Mouse (Mus musculus): ENCODE measurements around the gene Patl2. TPM values are rescaled to one million over a fixed set of nuclear protein-coding genes. Genes with fewer than 3 reads are reported as not detected.
A peak's percentile ranks its signal among the peaks of the same experiment; 100 is the strongest.
"Not testable (repeated sequence)": the region's sequence is repeated elsewhere in the genome, so short reads cannot be mapped to it uniquely, and the experiment has no call there.

Gene Patl2
- polyA plus RNA-seq, 1 experiment from 2014 or later: not detected

GRCm38 (mm10) chr2:122222272-122222671, 36.3 kb upstream of the Patl2 start:
- H3K4me3 ChIP-seq (ENCODE audit: low read depth, low read length): no peak overlapping the region
- WGBS: 95% methylated on average over 5 of the region's 5 CpGs
- no peaks in the 10 kb centered on the region for H3K9me3 ChIP-seq (ENCODE audit: control insufficient read depth, low read length)
- H3K36me3 ChIP-seq (ENCODE audit: control insufficient read depth, insufficient read depth, low read length): no peaks in the 10 kb centered on the region
- no peaks in the 10 kb centered on the region for H3K4me1 ChIP-seq (ENCODE audit: control insufficient read depth, insufficient read depth, low read length)
- H3K9ac ChIP-seq (ENCODE audit: low read length): no peak overlapping the region
- H3K27me3 ChIP-seq (ENCODE audit: control insufficient read depth, insufficient read depth, low read length): no peaks in the 10 kb centered on the region
- DNase-seq (ENCODE audit: low spot score, missing footprints): no peak
- H3K4me2 ChIP-seq: no peak overlapping the region
- H3K27ac ChIP-seq (ENCODE audit: low read depth, low read length): no peak overlapping the region
- ATAC-seq (ENCODE audit: low FRiP score): no peak

- Histone ChIP-seq H3K9ac (ENCODE audit: low read length) (no peak overlapping the region), H3K4me2 (no peak overlapping the region), H3K27ac (ENCODE audit: low read depth, low read length) (no peak overlapping the region), H3K27me3 (ENCODE audit: control insufficient read depth, insufficient read depth, low read length) (no peaks in the 10 kb centered on the region), H3K36me3 (ENCODE audit: control insufficient read depth, insufficient read depth, low read length) (no peaks in the 10 kb centered on the region), H3K4me3 (ENCODE audit: low read depth, low read length) (no peak overlapping the region), H3K9me3 (ENCODE audit: control insufficient read depth, low read length) (no peaks in the 10 kb centered on the region), H3K4me1 (ENCODE audit: control insufficient read depth, insufficient read depth, low read length) (no peaks in the 10 kb centered on the region)
- ATAC-seq (ENCODE audit: low FRiP score) (no peak), DNase-seq (ENCODE audit: low spot score, missing footprints) (no peak)
- WGBS: 77% methylated on average over 5 of the region's 5 CpGs
Observed at GRCm38 (mm10) chr2:122221798-122222197, 35.8 kb upstream of the Patl2 start.

GRCm38 (mm10) chr2:122221378-122221777, 35.4 kb upstream of the Patl2 start:
- Histone ChIP-seq H3K9me3 (ENCODE audit: control insufficient read depth, low read length) (no peaks in the 10 kb centered on the region), H3K27me3 (ENCODE audit: control insufficient read depth, insufficient read depth, low read length) (no peaks in the 10 kb centered on the region), H3K4me3 (ENCODE audit: low read depth, low read length) (no peak overlapping the region), H3K9ac (ENCODE audit: low read length) (no peak overlapping the region), H3K36me3 (ENCODE audit: control insufficient read depth, insufficient read depth, low read length) (no peaks in the 10 kb centered on the region), H3K27ac (ENCODE audit: low read depth, low read length) (no peak overlapping the region), H3K4me1 (ENCODE audit: control insufficient read depth, insufficient read depth, low read length) (no peaks in the 10 kb centered on the region), H3K4me2 (no peak overlapping the region)
- ATAC-seq (ENCODE audit: low FRiP score) (no peak), DNase-seq (ENCODE audit: low spot score, missing footprints) (no peak)
- WGBS: 81% methylated on average over 4 of the region's 4 CpGs

GRCm38 (mm10) chr2:122218234-122218633, 32.2 kb upstream of the Patl2 start:
- no peak overlapping the region for H3K9ac ChIP-seq (ENCODE audit: low read length)
- H3K27ac ChIP-seq (ENCODE audit: low read depth, low read length): no peak overlapping the region
- no peak overlapping the region for H3K4me2 ChIP-seq
- DNase-seq (ENCODE audit: low spot score, missing footprints) (no peak), ATAC-seq (ENCODE audit: low FRiP score) (no peak)
- no peaks in the 10 kb centered on the region for H3K9me3 ChIP-seq (ENCODE audit: control insufficient read depth, low read length)
- no peaks in the 10 kb centered on the region for H3K4me1 ChIP-seq (ENCODE audit: control insufficient read depth, insufficient read depth, low read length)
- H3K4me3 ChIP-seq (ENCODE audit: low read depth, low read length): no peak overlapping the region
- H3K36me3 ChIP-seq (ENCODE audit: control insufficient read depth, insufficient read depth, low read length): no peaks in the 10 kb centered on the region
- 85% methylated on average over 2 of the region's 2 CpGs for WGBS
- no peaks in the 10 kb centered on the region for H3K27me3 ChIP-seq (ENCODE audit: control insufficient read depth, insufficient read depth, low read length)

- not testable (repeated sequence) for H3K4me1 ChIP-seq (ENCODE audit: control insufficient read depth, insufficient read depth, low read length); H3K9ac ChIP-seq (ENCODE audit: low read length); DNase-seq (ENCODE audit: low spot score, missing footprints); H3K4me2 ChIP-seq; H3K36me3 ChIP-seq (ENCODE audit: control insufficient read depth, insufficient read depth, low read length); H3K4me3 ChIP-seq (ENCODE audit: low read depth, low read length); ATAC-seq (ENCODE audit: low FRiP score); H3K9me3 ChIP-seq (ENCODE audit: control insufficient read depth, low read length); H3K27me3 ChIP-seq (ENCODE audit: control insufficient read depth, insufficient read depth, low read length); H3K27ac ChIP-seq (ENCODE audit: low read depth, low read length)
- 95% methylated on average over 4 of the region's 4 CpGs for WGBS
Observed at GRCm38 (mm10) chr2:122217075-122217474, 31.1 kb upstream of the Patl2 start.

- WGBS: 47% methylated on average over 3 of the region's 3 CpGs
- H3K27ac ChIP-seq (ENCODE audit: low read depth, low read length): no peak overlapping the region
- no peaks in the 10 kb centered on the region for H3K4me1 ChIP-seq (ENCODE audit: control insufficient read depth, insufficient read depth, low read length)
- H3K9ac ChIP-seq (ENCODE audit: low read length): no peak overlapping the region
- ATAC-seq (ENCODE audit: low FRiP score) (peak; percentile 72), DNase-seq (ENCODE audit: low spot score, missing footprints) (no peak)
- H3K4me3 ChIP-seq (ENCODE audit: low read depth, low read length): no peak overlapping the region
- no peak overlapping the region for H3K4me2 ChIP-seq
- no peaks in the 10 kb centered on the region for H3K27me3 ChIP-seq (ENCODE audit: control insufficient read depth, insufficient read depth, low read length)
- H3K9me3 ChIP-seq (ENCODE audit: control insufficient read depth, low read length): no peaks in the 10 kb centered on the region
- H3K36me3 ChIP-seq (ENCODE audit: control insufficient read depth, insufficient read depth, low read length): no peaks in the 10 kb centered on the region
Observed at GRCm38 (mm10) chr2:122210534-122211228, 24.7 kb upstream of the Patl2 start.

- Histone ChIP-seq H3K27ac (ENCODE audit: low read depth, low read length) (no peak overlapping the region), H3K4me3 (ENCODE audit: low read depth, low read length) (no peak overlapping the region), H3K9me3 (ENCODE audit: control insufficient read depth, low read length) (no peaks in the 10 kb centered on the region), H3K27me3 (ENCODE audit: control insufficient read depth, insufficient read depth, low read length) (no peaks in the 10 kb centered on the region), H3K4me2 (no peak overlapping the region), H3K4me1 (ENCODE audit: control insufficient read depth, insufficient read depth, low read length) (no peaks in the 10 kb centered on the region), H3K36me3 (ENCODE audit: control insufficient read depth, insufficient read depth, low read length) (no peaks in the 10 kb centered on the region), H3K9ac (ENCODE audit: low read length) (no peak overlapping the region)
- DNase-seq (ENCODE audit: low spot score, missing footprints) (no peak), ATAC-seq (ENCODE audit: low FRiP score) (no peak)
- 80% methylated on average over 2 of the region's 2 CpGs for WGBS
Observed at GRCm38 (mm10) chr2:122206440-122207107, 20.6 kb upstream of the Patl2 start.

- no peaks in the 10 kb centered on the region for H3K27me3 ChIP-seq (ENCODE audit: control insufficient read depth, insufficient read depth, low read length)
- WGBS: 83% methylated on average over 1 of the region's 1 CpGs
- no peak overlapping the region for H3K27ac ChIP-seq (ENCODE audit: low read depth, low read length)
Observed at GRCm38 (mm10) chr2:122201501-122201900, 15.5 kb upstream of the Patl2 start.

GRCm38 (mm10) chr2:122194509-122194929, 8.5 kb upstream of the Patl2 start:
- peak; percentile 84 for DNase-seq (ENCODE audit: low spot score, missing footprints)
- 71% methylated on average over 1 of the region's 1 CpGs for WGBS
- no peak for ATAC-seq (ENCODE audit: low FRiP score)

More at GRCm38 (mm10) chr2:122201501-122201900, 15.5 kb upstream of the Patl2 start:
- no peak overlapping the region for H3K4me3 ChIP-seq (ENCODE audit: low read depth, low read length)
- no peaks in the 10 kb centered on the region for H3K4me1 ChIP-seq (ENCODE audit: control insufficient read depth, insufficient read depth, low read length)
- no peak for DNase-seq (ENCODE audit: low spot score, missing footprints)
- H3K9me3 ChIP-seq (ENCODE audit: control insufficient read depth, low read length): no peaks in the 10 kb centered on the region
- no peaks in the 10 kb centered on the region for H3K36me3 ChIP-seq (ENCODE audit: control insufficient read depth, insufficient read depth, low read length)
- ATAC-seq (ENCODE audit: low FRiP score): no peak
- H3K4me2 ChIP-seq: no peak overlapping the region
- no peak overlapping the region for H3K9ac ChIP-seq (ENCODE audit: low read length)

More at GRCm38 (mm10) chr2:122194509-122194929, 8.5 kb upstream of the Patl2 start:
- Histone ChIP-seq H3K27ac (ENCODE audit: low read depth, low read length) (no peak overlapping the region), H3K4me2 (no peak overlapping the region), H3K27me3 (ENCODE audit: control insufficient read depth, insufficient read depth, low read length) (no peaks in the 10 kb centered on the region), H3K9me3 (ENCODE audit: control insufficient read depth, low read length) (no peaks in the 10 kb centered on the region), H3K36me3 (ENCODE audit: control insufficient read depth, insufficient read depth, low read length) (no peaks in the 10 kb centered on the region), H3K4me3 (ENCODE audit: low read depth, low read length) (no peak overlapping the region), H3K4me1 (ENCODE audit: control insufficient read depth, insufficient read depth, low read length) (no peaks in the 10 kb centered on the region), H3K9ac (ENCODE audit: low read length) (no peak overlapping the region)
